Mouse (Mus musculus) CH12.LX (cell line): ENCODE measurements at regions not wholly inside any gene's neighbourhood (a gene's known extent, or its start where the extent isn't known, plus 50 kb on each side); places are given as distances from the start of the nearest gene placed in this dataset.
"Not testable (repeated sequence)": the region's sequence is repeated elsewhere in the genome, so short reads cannot be mapped to it uniquely, and the experiment has no call there.

Source experiments
- BHLHE40 ChIP-seq: IDR thresholded peaks from 2 replicates; pipeline ENCODE4 v1.6.1; 2011; ENCODE audit warnings: mild to moderate bottlenecking, low read depth, low read length, improper control_type of control experiment
- CHD1 ChIP-seq: IDR thresholded peaks from 2 replicates; pipeline ENCODE4 v1.6.1; 2012; ENCODE audit warnings: low read depth, low read length, improper control_type of control experiment, inconsistent platforms
- CTCF ChIP-seq, 2 experiments: IDR thresholded peaks in 1 of 2; conservative IDR thresholded peaks in 1 of 2; 2 replicates each; pipeline ENCODE4 v1.5.1; 2011 to 2012; ENCODE audit warnings: low read depth in 2 of 2, low read length in 2 of 2, improper control_type of control experiment in 1 of 2, inconsistent platforms in 1 of 2, mild to moderate bottlenecking in 1 of 2, moderate library complexity in 1 of 2
- EP300 ChIP-seq: IDR thresholded peaks from 2 replicates; pipeline ENCODE4 v1.6.1; 2011; ENCODE audit warnings: low read length, improper control_type of control experiment
- GABPA ChIP-seq: IDR thresholded peaks from 2 replicates; pipeline ENCODE4 v1.6.1; 2012; ENCODE audit warnings: low read depth, low read length, improper control_type of control experiment, inconsistent platforms; ENCODE audit not compliant: insufficient replicate concordance
- MEF2A ChIP-seq: IDR thresholded peaks from 2 replicates; pipeline ENCODE4 v1.6.1; 2014; ENCODE audit warnings: low read depth, mild to moderate bottlenecking, inconsistent platforms, low read length, improper control_type of control experiment, borderline replicate concordance
- MYC ChIP-seq: IDR thresholded peaks from 2 replicates; pipeline ENCODE4 v1.6.1; 2011; ENCODE audit warnings: low read depth, mild to moderate bottlenecking, improper control_type of control experiment, low read length
- TBP ChIP-seq: conservative IDR thresholded peaks from 2 replicates; pipeline ENCODE4 v1.6.1; 2011; ENCODE audit warnings: low read depth, low read length, improper control_type of control experiment
- TCF12 ChIP-seq: IDR thresholded peaks from 2 replicates; pipeline ENCODE4 v1.6.1; 2014; ENCODE audit warnings: low read depth, mild to moderate bottlenecking, inconsistent platforms, low read length, improper control_type of control experiment
- UBTF ChIP-seq: IDR thresholded peaks from 2 replicates; pipeline ENCODE4 v1.6.1; 2012; ENCODE audit warnings: low read depth, mild to moderate bottlenecking, inconsistent platforms, low read length, improper control_type of control experiment, moderate library complexity
- USF2 ChIP-seq: conservative IDR thresholded peaks from 2 replicates; pipeline ENCODE4 v1.6.1; 2011; ENCODE audit warnings: low read depth, low read length, improper control_type of control experiment
- ZC3H11A ChIP-seq: IDR thresholded peaks from 2 replicates; pipeline ENCODE4 v1.6.1; 2012; ENCODE audit warnings: low read depth, mild to moderate bottlenecking, inconsistent platforms, low read length, improper control_type of control experiment
- ZKSCAN1 ChIP-seq: IDR thresholded peaks from 2 replicates; pipeline ENCODE4 v1.6.1; 2012; ENCODE audit warnings: low read depth, inconsistent platforms, low read length, improper control_type of control experiment, borderline replicate concordance
- ZMIZ1 ChIP-seq: IDR thresholded peaks from 2 replicates; pipeline ENCODE4 v1.6.1; 2012; ENCODE audit warnings: low read depth, mild to moderate bottlenecking, inconsistent platforms, low read length, improper control_type of control experiment

DNA sequence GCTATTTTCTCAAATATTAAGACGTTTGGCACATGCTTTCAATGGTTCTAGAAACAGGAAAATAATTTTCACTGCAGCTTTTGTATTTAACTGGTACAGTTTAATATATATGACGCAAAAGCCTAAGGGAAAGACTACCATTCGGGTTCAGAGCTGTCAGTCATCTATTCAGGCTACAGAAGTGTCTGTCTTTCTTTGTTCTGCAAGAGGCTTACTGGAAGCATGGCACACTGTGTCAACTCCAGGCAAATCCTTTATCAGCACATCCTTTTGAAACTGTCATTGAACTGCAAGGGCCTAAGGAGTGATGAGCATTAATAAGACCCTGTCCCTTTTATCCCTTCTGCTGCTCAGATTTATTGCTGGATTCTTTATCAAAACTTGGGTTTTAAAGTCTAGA is 303.8 kb upstream of the Gm5152 start:
- not testable (repeated sequence) for TF ChIP-seq USF2; CTCF (conservative IDR thresholded peaks at IDR 0.05 in 1 of 2, IDR thresholded peaks at IDR 0.05 in 1 of 2; ENCODE audit: low read depth in 2 of 2, low read length in 2 of 2); GABPA; TCF12; ZMIZ1; UBTF; TBP; MEF2A; ZC3H11A; CHD1; ZKSCAN1; MYC; EP300; BHLHE40
